Mouse (Mus musculus) stomach, embryonic 15.5 days (tissue): ENCODE results near the gene Trmt2a. TPM values are rescaled to one million over a fixed set of nuclear protein-coding genes. Genes with fewer than 3 reads are reported as not detected.

ENCODE experiments used
- ATAC-seq: fragments of 200-750 bp; cut with Nextera tagmentation; 2 replicates; pipeline ENCODE4 v1.8.0; 2017; ENCODE audit warnings: low read depth, moderate number of reproducible peaks, moderate TSS enrichment; ENCODE audit not compliant: insufficient read depth, low FRiP score
- H3K27ac ChIP-seq: fragments of 300-500 bp; sonication (generic); 2 replicates; pipeline ENCODE4 v1.5.1; 2015; ENCODE audit warnings: mild to moderate bottlenecking, inconsistent platforms
- H3K27me3 ChIP-seq: fragments of 300-500 bp; sonication (generic); replicated peaks from 2 replicates; pipeline ENCODE4 v1.6.1; 2015; ENCODE audit warnings: inconsistent platforms
- H3K36me3 ChIP-seq: fragments of 300-500 bp; sonication (generic); 2 replicates; pipeline ENCODE4 v1.6.1; 2015; ENCODE audit warnings: inconsistent platforms
- H3K4me1 ChIP-seq: fragments of 300-500 bp; sonication (generic); 2 replicates; pipeline ENCODE4 v1.6.1; 2015; ENCODE audit warnings: inconsistent platforms
- H3K4me2 ChIP-seq: fragments of 300-500 bp; sonication (generic); 2 replicates; pipeline ENCODE4 v1.6.1; 2015; ENCODE audit warnings: mild to moderate bottlenecking, inconsistent platforms
- H3K4me3 ChIP-seq: fragments of 300-500 bp; sonication (generic); replicated peaks from 2 replicates; pipeline ENCODE4 v1.5.1; 2015; ENCODE audit warnings: inconsistent platforms
- H3K9ac ChIP-seq: fragments of 300-500 bp; sonication (generic); 2 replicates; pipeline ENCODE4 v1.6.1; 2015; ENCODE audit warnings: inconsistent platforms
- H3K9me3 ChIP-seq: fragments of 300-500 bp; sonication (generic); 2 replicates; pipeline ENCODE4 v1.6.1; 2016; ENCODE audit warnings: inconsistent platforms
- WGBS: fragments of 180-500 bp; shearing (Covaris S2); methylation state at CpG from one replicate; pipeline ENCODE4 v1.1.7; 2015; 5-methylcytosine and 5-hydroxymethylcytosine counted together
- polyA plus RNA-seq: library from polyadenylated mRNA; unstranded; fragments of >200 nt; fragmentation: Nextera tagmentation; extraction: Ambion mirVana; gene quantifications from 2 replicates; pipeline ENCODE4 v1.2.1, GENCODE M21; 2015

Trmt2a gene
- polyA plus RNA-seq, 1 experiment from 2014 or later = 93.7 TPM

- Histone ChIP-seq H3K9ac (no peak overlapping the region), H3K4me2 (no peak overlapping the region), H3K27ac (0 out of 2 replicates have a peak overlapping the region, but pooled peaks have one; percentile 16), H3K36me3 (peaks cover 25% of the 10 kb centered on the region), H3K27me3 (no peaks in the 10 kb centered on the region), H3K4me1 (peaks cover 10% of the 10 kb centered on the region), H3K9me3 (no peaks in the 10 kb centered on the region), H3K4me3 (no peak overlapping the region)
- WGBS = 32% methylated on average over 8 of the region's 8 CpGs
- peak; percentile 71; the same call in 1 of the 2 replicates for ATAC-seq
Measured at GRCm38 (mm10) chr16:18220001-18220400, 28.5 kb upstream of the Trmt2a start.

- Histone ChIP-seq H3K4me3 (no peak overlapping the region), H3K4me1 (peaks cover 10% of the 10 kb centered on the region), H3K27ac (no peak overlapping the region), H3K9ac (no peak overlapping the region), H3K9me3 (no peaks in the 10 kb centered on the region), H3K36me3 (peaks cover 30% of the 10 kb centered on the region), H3K27me3 (no peaks in the 10 kb centered on the region), H3K4me2 (no peak overlapping the region)
- no peak for ATAC-seq
- WGBS = 76% methylated on average over 6 of the region's 6 CpGs
Measured at GRCm38 (mm10) chr16:18220856-18221542, 27.5 kb upstream of the Trmt2a start.

- Histone ChIP-seq H3K9me3 (no peaks in the 10 kb centered on the region), H3K9ac (no peak overlapping the region), H3K27me3 (no peaks in the 10 kb centered on the region), H3K4me2 (no peak overlapping the region), H3K27ac (no peak overlapping the region), H3K4me1 (peaks cover 10% of the 10 kb centered on the region), H3K4me3 (no peak overlapping the region), H3K36me3 (peaks cover 30% of the 10 kb centered on the region)
- no peak for ATAC-seq
- 72% methylated on average over 11 of the region's 11 CpGs for WGBS
Measured at GRCm38 (mm10) chr16:18221543-18221898, 27.0 kb upstream of the Trmt2a start.

- no peak overlapping the region for H3K4me3 ChIP-seq
- no peak overlapping the region for H3K9ac ChIP-seq
- no peaks in the 10 kb centered on the region for H3K9me3 ChIP-seq
- ATAC-seq = no peak
- 78% methylated on average over 11 of the region's 11 CpGs for WGBS
- H3K27me3 ChIP-seq = no peaks in the 10 kb centered on the region
- H3K36me3 ChIP-seq = peaks cover 32% of the 10 kb centered on the region
- H3K4me2 ChIP-seq = no peak overlapping the region
- no peak overlapping the region for H3K27ac ChIP-seq
- H3K4me1 ChIP-seq = peaks cover 10% of the 10 kb centered on the region
Measured at GRCm38 (mm10) chr16:18222188-18222587, 26.3 kb upstream of the Trmt2a start.

GRCm38 (mm10) chr16:18227187-18227586 lies 21.3 kb upstream of the Trmt2a start:
- ATAC-seq = no peak
- Histone ChIP-seq H3K27ac (no peak overlapping the region), H3K36me3 (peaks cover 36% of the 10 kb centered on the region), H3K4me1 (peaks cover 20% of the 10 kb centered on the region), H3K9me3 (no peaks in the 10 kb centered on the region), H3K9ac (no peak overlapping the region), H3K4me2 (no peak overlapping the region), H3K4me3 (no peak overlapping the region), H3K27me3 (no peaks in the 10 kb centered on the region)
- 92% methylated on average over 13 of the region's 13 CpGs for WGBS

- Histone ChIP-seq H3K4me2 (no peak overlapping the region), H3K9me3 (no peaks in the 10 kb centered on the region), H3K4me3 (no peak overlapping the region), H3K36me3 (peaks cover 30% of the 10 kb centered on the region), H3K27me3 (no peaks in the 10 kb centered on the region), H3K27ac (no peak overlapping the region), H3K9ac (no peak overlapping the region), H3K4me1 (peaks cover 20% of the 10 kb centered on the region)
- 88% methylated on average over 20 of the region's 20 CpGs for WGBS
- no peak for ATAC-seq
Measured at GRCm38 (mm10) chr16:18227897-18228422, 20.5 kb upstream of the Trmt2a start.

- H3K27ac ChIP-seq = no peak overlapping the region
- no peak overlapping the region for H3K9ac ChIP-seq
- no peak overlapping the region for H3K4me3 ChIP-seq
- ATAC-seq = no peak
- H3K36me3 ChIP-seq = peaks cover 22% of the 10 kb centered on the region
- no peaks in the 10 kb centered on the region for H3K9me3 ChIP-seq
- H3K4me1 ChIP-seq = peaks cover 29% of the 10 kb centered on the region
- WGBS = 92% methylated on average over 4 of the region's 4 CpGs
- no peaks in the 10 kb centered on the region for H3K27me3 ChIP-seq
- no peak overlapping the region for H3K4me2 ChIP-seq
Measured at GRCm38 (mm10) chr16:18228856-18229255, 19.6 kb upstream of the Trmt2a start.

- H3K27me3 ChIP-seq = no peaks in the 10 kb centered on the region
- peaks cover 33% of the 10 kb centered on the region for H3K4me1 ChIP-seq
- no peak overlapping the region for H3K9ac ChIP-seq
- no peaks in the 10 kb centered on the region for H3K9me3 ChIP-seq
- peak; percentile 21; the same call in 1 of the 2 replicates for ATAC-seq
- WGBS = 58% methylated on average over 11 of the region's 11 CpGs
- H3K36me3 ChIP-seq = peaks cover 15% of the 10 kb centered on the region
- H3K4me3 ChIP-seq = no peak overlapping the region
- no peak overlapping the region for H3K27ac ChIP-seq
- 0 out of 2 replicates have a peak overlapping the region, but pooled peaks have one; percentile 2 for H3K4me2 ChIP-seq
Measured at GRCm38 (mm10) chr16:18229622-18230021, 18.9 kb upstream of the Trmt2a start.

GRCm38 (mm10) chr16:18230617-18231016 lies 17.9 kb upstream of the Trmt2a start:
- peaks cover 36% of the 10 kb centered on the region for H3K4me1 ChIP-seq
- H3K4me3 ChIP-seq = no peak overlapping the region
- H3K27ac ChIP-seq = no peak overlapping the region
- H3K4me2 ChIP-seq = no peak overlapping the region
- no peak for ATAC-seq
- H3K9ac ChIP-seq = no peak overlapping the region
- 79% methylated on average over 6 of the region's 6 CpGs for WGBS
- H3K36me3 ChIP-seq = 0 out of 2 replicates have a peak, but pooled peaks cover 6% of the 10 kb centered on the region
- H3K9me3 ChIP-seq = no peaks in the 10 kb centered on the region
- H3K27me3 ChIP-seq = no peaks in the 10 kb centered on the region

GRCm38 (mm10) chr16:18231047-18231446 lies 17.4 kb upstream of the Trmt2a start:
- no peak for ATAC-seq
- H3K4me1 ChIP-seq = peaks cover 40% of the 10 kb centered on the region
- H3K27ac ChIP-seq = no peak overlapping the region
- 77% methylated on average over 3 of the region's 3 CpGs for WGBS
- H3K9ac ChIP-seq = no peak overlapping the region
- H3K4me3 ChIP-seq = no peak overlapping the region
- H3K9me3 ChIP-seq = no peaks in the 10 kb centered on the region
- 0 out of 2 replicates have a peak, but pooled peaks cover 6% of the 10 kb centered on the region for H3K36me3 ChIP-seq
- no peaks in the 10 kb centered on the region for H3K27me3 ChIP-seq
- no peak overlapping the region for H3K4me2 ChIP-seq

- 0 out of 2 replicates have a peak, but pooled peaks cover 6% of the 10 kb centered on the region for H3K36me3 ChIP-seq
- ATAC-seq = no peak
- WGBS = 79% methylated on average over 4 of the region's 4 CpGs
- no peak overlapping the region for H3K27ac ChIP-seq
- no peak overlapping the region for H3K9ac ChIP-seq
- H3K4me2 ChIP-seq = no peak overlapping the region
- H3K4me3 ChIP-seq = no peak overlapping the region
- no peaks in the 10 kb centered on the region for H3K9me3 ChIP-seq
- no peaks in the 10 kb centered on the region for H3K27me3 ChIP-seq
- H3K4me1 ChIP-seq = peaks cover 44% of the 10 kb centered on the region
Measured at GRCm38 (mm10) chr16:18231451-18231850, 17.0 kb upstream of the Trmt2a start.

GRCm38 (mm10) chr16:18233451-18233850 lies 15.0 kb upstream of the Trmt2a start:
- 29% methylated on average over 1 of the region's 1 CpGs for WGBS

More at GRCm38 (mm10) chr16:18233451-18233850, 15.0 kb upstream of the Trmt2a start:
- H3K4me3 ChIP-seq = no peak overlapping the region
- peak overlapping the region; percentile 58; the same call in 1 of the 2 replicates for H3K9ac ChIP-seq
- 0 out of 2 replicates have a peak, but pooled peaks cover 3% of the 10 kb centered on the region for H3K36me3 ChIP-seq
- ATAC-seq = no peak
- no peaks in the 10 kb centered on the region for H3K9me3 ChIP-seq
- H3K27ac ChIP-seq = no peak overlapping the region
- no peaks in the 10 kb centered on the region for H3K27me3 ChIP-seq
- no peak overlapping the region for H3K4me2 ChIP-seq
- peaks cover 49% of the 10 kb centered on the region for H3K4me1 ChIP-seq
